Mouse (Mus musculus): ENCODE measurements around the gene Pigp.
"Not testable (repeated sequence)": the region's sequence is repeated elsewhere in the genome, so short reads cannot be mapped to it uniquely, and the experiment has no call there.

Pigp gene

DNA sequence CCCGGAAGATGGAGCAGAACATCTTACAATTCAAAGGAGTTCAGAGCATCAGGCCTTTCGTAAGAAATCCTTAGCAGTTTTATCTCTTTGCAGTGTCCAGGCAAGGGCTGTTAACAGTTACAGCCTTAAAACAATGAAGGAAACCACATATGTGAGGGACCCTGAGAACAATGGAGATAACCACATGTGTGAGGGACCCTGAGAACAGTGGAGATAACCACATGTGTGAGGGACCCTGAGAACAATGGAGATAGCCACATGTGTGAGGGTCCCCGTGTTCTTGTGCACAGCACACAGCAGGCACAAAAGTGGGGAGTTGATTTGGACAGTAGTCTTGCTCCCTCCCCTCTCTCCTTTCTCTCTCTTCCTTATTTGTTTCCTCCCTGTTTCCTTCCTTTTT, 13.6 kb downstream of the Pigp start:
- no peak for DNase-seq

DNA sequence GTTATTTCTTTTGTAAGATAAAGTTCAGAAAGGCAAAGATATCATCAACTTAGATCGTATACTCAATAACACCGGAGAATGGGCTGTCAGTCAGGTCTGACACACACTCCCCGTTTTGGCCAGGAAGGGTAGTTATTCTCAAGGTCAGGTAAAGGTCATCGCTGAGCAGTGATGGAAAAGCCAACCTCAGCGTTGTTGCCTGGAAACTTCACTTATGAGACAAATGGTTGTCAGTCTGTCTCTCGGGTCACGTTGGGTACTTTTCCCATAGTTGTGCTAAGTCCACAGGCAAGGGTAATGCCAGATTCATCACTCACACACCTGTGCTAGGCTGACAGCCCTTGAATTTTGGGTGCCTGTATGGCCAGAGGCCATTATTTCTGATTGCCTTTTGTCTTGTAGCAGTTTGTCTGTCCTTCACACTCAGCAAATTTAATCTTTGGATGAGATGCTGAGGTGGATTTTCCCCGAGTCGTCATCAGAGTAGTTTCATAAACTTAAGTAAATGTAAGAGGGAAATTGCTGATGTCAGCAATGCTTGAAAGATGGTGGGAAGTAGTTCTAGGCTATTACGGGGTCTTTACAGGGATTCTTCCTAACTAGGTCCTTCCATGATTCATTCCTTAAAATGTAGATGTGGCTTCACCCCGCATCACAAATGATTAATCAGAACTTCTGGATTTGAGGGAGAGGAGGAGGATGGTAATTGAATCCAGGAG, 14.7 kb downstream of the Pigp start:
- no peak for DNase-seq

DNA sequence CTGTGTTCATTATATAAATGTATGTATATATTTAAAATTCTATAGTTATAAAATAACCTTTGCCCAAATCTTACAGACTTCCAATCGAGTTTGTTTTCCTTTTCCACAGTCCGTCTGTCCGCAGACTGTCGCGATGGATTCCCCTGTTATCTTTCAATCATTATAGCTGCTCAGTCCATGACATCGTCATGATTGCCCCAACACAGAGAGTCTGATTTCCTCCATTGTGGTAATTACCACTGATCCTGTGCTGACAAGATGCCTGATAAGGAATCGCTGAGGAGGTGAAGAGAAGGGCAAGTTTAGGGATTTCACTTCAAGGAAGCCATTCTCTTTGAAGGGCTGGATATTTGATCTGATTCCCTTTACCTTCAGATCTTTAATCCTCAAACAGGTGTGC, 15.6 kb downstream of the Pigp start:
- DNase-seq: no peak

DNA sequence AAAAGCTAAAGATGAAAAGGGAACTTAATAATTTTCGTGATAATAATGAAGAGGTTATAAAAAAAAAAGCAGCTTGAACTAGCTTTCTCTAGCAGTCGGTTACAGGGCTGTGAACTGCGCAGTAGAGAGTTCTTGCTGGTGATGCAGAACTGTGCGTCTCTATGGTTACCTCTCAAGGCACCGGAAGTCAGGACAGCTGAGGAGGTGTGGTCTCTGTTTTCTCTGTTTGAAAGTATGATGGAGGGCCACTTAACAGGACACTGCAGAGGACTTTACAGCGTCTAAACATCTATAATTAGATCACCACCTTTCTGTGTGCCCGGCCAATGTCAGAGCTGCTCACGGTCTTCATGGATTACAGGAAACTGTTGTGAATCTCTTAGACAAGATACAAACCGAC, 17.2 kb downstream of the Pigp start:
- DNase-seq: peak; percentile 33

DNA sequence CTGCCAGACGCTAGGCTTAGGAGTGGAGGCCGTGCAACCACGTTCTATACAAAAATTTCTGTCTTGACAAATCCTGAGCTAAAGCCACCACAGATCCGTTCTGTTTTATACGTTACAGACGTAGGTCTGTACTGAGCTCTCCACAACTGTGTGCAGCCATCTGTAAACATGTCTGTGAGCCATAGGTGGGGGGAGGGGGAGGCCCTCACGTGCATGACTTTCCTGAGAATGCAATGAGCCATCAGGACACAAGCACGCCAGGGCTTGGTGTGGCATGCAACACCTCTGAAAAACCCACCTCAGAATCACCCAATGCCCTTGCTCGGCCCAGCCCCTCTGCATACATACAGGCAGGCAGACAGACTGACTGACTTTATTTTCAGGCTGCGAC, 21.4 kb downstream of the Pigp start:
- DNase-seq: peak; percentile 17 to 51

DNA sequence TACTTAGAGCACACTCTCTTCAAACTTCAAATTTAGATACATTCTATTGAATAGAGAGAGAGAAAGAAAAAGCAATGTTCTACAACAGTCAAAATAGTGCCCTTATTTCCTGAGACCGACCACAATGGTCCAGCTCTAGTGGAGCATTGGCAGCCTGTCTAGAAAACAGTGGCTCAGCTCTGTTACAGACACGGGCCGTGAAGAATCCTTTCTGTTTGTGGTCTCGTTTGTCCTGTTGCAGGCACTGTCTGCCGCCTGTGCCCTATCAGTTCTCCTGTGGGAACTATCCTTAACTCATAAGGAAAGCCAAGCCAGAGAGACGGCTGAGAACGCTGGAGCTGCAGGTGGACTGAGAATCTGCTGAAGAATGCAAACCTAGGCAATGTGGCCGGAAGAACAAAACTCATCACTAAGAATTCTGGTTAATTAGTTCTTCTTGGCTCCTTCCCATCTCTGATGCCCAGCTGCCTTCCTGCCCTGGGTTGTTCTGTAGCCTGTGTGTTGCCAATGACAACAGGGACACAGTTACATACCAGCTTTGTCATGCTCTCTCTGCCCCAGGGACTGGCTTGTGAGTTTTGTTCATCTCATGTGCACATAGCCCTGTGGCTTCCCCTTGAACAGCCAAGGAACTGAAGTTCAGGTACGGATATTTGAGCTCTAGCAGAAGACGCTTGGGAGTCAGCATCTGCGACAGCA, 21.9 kb downstream of the Pigp start:
- peak in 1 of 2 experiments; percentile 12 for DNase-seq

DNA sequence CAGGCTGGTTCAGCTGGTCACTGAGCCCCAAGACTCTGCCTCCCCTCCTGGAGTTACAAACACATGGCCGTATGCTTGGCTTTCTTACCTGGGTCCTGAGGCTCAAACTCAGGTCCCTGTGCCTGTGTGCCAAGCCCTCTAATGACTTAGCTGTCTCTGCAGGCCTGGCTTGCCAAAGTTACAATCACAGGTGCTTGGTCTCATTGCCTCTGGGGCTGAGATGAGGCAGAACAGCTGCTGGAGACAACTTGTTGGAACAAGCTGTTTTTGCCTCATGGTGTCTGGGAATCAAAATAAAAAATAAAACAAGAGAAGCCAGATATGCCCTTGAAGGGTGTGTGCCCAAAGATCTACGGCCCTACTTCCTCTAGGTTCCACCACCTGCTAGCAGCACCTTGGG, 22.9 kb downstream of the Pigp start:
- no peak for DNase-seq

DNA sequence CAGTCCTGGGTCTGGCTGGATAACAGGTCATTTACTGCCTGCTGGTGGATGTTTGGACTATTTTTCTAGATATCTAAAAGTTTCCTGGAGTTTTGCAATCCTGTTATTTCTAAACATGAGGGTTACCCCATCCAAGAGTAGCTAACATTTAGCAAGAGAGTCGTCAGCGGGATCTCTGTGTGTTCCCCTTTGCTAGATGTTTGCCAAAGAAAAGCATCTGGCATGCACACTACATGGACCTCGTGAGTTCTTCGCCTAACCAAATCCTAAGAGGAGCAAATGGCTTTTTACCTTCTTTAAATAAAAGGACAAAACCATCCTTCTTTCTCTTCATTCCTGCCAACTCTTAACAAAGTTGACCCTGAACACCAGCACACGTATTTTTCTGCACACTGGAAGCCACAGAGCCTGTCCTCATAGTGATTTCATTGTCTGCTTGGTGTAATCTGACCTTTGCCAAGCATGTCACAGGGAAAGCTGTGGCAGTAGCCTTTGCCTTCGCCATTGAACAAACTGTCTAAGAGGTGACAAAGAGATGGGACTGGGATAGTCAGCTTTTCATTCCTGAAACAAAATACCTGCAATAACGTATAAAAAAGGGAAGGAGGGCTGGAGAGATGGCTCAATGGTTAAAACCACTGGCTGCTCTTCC, 24.4 kb downstream of the Pigp start:
- DNase-seq: no peak

DNA sequence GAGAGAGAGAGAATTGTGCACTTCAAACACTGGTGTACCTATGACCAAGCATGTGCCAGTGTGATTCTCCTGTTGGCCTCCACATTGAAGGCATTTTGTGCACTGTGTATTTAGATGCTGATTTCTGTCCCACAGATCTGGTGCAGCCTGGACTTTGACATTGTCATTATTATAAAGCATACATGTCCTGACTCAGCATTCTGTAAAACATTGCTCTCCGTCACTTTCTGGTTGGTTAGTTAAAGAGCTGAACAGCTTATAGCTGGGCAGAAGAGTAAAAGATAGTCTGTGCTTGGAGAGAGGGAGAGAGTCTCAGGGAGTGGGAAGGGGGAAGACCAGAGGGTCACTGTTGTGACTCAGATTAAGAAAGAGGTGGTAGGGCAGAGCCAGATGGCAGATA, 25.9 kb downstream of the Pigp start:
- no peak for DNase-seq

DNA sequence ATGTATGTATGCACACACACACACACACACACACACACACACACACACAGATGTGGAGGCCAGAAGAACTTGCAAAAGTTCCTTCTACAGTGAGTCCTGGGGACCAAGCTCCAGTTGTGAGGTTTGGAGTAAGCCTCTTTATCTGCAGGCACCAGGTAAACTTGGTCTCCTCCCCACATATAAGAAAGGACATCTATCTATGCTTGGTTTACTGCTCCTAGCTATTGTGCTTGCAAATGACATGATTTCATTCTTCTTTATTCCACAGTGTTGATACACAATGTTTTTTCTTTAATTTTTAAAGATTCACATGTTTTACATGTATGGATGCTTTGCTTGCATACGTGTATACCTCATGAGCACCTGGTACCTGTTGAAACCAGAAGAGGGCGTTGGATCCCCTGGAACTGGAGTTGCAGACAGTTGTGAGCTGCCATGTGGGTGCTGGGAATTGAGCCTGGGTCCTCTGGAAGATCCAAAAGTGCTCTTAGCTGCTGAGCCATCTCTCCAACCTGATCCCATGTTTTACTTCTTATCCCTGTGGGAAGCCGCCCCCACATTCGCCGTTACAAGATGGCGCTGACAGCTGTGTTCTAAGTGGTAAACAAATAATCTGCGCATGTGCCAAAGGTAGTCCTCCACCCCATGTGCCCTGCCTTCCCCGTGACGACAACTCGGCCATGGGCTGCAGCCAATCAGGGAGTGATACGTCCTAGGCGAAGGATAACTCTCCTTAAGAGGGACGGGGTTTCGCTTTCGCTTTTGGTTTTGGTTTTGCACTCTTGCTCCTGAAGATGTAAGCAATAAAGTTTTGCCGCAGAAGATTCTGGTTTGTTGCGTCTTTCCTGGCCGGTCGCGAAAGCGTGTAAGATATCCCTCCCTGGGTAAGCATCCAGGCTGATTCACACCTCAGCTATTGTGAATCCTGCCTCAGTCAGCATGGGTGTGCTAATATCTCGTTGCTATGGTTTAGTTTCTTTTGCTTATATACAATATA, 32.2 kb downstream of the Pigp start:
- DNase-seq: not testable (repeated sequence)

DNA sequence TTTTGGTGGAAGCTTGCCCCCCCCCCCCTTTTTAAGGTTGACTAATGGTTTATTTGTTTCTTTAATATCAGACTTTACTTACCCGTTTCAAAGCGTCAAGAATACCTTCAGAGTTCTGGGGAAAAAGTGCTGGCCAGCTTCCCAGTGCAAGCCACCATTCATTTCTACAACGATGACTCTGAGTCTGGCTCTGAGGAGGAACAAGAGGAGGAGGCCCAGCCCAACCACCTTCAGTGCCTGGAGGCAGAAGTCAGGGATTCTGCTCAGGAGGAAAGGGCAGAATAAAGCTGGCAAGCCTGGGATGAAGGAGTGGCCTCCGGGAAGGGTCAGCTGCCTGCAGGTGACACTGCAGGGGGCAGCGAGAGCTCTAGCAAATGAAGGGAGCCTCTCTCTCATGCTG, 36.0 kb downstream of the Pigp start:
- peak in 1 of 2 experiments; percentile 10 for DNase-seq

DNA sequence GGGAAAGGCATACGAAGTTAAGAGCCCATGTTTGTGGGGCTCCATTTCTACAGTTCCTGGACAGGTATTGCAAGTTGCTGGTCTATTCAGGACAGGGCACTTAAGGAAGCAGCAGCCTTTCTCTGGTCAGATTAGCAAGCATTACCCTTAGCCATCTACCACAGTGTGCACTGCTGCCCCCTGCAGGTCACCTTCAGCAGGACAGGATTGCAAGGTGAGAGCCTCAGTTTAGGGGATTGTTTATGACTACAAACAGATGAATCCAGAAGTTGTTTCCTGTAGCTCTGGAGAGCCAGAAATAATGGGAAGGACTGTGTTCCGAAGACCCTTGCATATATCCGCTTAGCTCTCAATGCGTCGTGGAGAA, 39.8 kb downstream of the Pigp start:
- DNase-seq: peak; percentile 80 to 81

DNA sequence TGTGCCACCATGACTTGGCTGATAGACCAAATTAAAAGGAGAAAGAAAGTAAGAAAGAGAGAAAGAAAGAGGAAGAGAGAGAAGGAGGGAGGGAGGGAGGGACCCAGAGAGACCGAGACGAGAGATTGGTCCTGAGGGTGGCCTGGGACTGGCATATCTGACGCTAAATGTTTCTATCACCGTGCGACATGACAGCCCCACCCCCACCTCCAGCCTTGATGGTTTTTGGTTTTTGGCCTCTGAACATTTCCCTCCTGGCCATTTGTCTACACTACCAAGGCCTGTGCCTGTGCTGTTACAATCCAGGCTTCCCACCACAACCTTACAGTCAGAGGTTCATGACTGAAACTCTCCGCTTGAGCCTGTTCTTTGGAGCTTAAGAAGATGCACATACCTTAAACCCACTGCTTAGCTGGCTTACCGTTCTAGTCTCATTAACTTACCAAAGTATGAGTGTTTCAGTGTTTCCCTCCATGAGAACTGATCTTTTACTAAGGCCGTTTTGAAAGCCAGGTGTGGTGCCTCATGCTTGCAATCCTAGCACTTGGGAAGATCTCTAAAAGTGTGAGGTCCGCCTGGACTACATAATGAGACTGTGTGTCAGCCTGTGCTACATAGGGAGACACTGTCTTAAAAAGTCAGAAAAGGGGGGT, 40.3 kb downstream of the Pigp start:
- DNase-seq: no peak

DNA sequence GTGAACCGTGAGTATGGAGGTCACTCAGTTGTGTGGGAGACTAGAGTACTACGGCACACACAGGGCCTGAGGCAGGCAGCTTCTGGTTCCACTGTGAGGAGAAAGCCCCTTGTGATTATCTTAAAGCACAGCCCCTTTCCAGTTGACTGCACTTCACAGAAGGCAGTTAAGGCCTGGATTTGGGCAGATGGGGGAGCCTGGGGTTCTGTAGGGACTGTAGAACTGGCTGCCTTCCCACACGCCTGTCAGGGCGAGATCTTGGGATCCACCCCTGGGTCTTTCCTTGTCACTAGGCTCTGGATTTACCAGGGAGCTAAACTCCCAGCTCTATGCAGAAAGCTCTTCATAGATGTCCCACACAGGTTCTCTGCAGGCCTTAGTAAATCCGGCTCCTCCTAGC, 41.2 kb downstream of the Pigp start:
- DNase-seq: peak; percentile 16 to 31

DNA sequence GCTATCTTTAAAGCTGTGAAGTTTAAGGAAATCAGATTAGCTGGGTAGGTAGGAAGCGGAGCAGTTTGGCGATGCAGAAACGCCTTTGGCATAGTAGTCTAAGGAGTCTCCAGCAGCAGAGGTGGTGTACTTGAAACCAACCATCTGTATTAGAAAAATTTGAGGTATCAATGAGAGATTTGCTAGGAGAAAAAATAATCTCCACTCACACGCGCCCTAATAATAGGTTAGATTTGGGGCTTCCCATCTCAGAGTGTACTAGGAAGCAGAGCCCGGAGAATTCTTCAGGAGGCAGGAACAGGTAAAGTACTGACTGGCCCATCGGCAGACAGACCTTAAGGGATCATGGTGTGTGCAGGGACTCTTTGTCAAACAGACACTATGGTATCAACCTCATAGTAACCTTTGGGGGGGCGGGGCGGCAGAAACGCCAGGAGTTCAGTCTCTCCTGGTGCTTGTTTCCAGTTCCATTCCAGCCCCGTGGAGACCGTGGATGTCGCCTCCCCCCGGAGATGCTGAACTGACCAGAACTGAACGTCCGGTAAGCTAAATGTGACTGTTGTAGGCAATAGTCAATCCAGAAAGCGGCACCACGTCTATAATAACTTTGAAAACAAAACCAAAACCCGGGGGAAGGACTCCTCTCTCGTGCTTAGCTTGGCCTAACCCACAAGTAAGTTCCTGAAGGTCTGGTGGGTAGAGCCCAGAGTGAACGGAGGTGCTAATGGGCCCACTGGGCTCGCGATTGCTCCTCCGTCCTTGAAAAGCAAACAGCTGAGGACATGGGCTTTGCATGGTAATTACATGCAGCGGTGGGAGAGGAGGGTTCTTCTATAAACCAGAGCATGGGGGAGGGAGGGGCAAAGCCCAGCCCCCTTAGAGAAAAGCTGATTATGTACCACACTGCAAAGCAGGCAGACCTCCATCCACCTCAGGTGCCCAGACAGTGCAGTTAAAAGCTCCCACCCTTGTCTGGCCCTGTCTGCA, 42.5 kb downstream of the Pigp start:
- peak; percentile 30 to 39 for DNase-seq

DNA sequence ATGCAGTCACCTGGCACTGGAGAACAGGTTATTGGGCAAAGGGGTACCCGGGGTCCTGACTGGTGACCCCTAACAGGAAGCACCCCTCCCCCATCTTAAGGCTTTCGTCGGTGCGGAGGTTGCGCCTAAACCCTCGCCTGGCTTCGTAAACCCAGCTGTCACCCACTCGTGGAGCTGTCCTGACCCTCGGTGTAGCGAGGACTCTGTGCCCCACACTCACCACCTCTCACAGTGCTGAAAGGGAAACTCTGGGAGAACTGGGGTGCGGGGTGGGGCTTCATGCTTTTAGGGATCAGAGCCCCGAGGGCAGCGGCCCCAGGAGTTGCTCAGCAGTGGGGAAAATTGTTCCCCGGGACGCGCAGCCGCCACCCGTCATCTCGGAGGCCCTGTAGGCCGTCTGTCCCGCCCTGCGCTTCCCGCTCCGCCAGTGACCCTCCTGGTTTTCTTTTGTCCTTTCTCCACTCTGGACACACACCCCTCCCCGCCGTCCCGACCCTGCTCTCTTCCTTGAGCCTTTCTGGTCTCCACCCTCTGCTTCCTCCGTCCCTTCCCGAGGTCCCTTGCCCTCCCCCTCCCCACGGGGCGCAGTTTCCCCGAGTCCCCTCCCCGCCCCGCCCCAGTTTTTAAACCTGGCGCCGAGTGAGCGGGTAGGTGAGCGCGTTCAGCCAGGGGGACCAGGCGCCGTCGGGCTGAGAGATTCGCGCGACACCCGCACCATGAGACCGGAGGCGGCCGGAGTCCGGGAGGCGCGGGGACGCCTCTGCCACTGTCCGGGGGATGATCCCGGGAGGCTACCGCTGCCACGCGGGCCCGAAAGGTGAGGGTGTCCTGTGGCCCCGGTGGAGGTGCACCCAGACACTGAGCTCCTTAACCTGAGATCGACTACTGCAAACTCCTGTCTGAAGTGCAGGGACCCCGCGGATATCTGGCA, 43.6 kb downstream of the Pigp start, which contains the start of gene Ripply3:
Gene Ripply3, plus strand, starts transcription at position 640 of the 931 bp plus-strand sequence.
- DNase-seq: peak; percentile 71 to 83

DNA sequence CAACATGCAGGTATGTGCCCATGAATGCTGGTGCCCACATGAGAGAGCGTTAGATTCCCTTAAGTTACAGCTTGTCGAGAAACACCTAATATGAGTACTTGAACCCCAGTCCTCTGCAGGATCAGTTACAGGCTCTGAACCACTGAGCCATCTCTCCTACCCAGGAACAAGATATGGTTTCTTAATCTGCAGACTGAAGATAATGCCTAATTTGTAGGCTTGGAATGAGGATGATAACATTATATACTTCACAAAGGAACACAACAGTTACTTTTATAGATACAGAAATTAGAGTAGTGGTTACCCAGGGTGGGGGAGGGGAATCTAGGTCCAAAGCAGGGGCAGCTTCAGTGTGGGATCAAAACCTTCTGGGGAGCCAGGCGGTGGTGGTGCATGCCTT, 45.6 kb downstream of the Pigp start:
- DNase-seq: no peak

DNA sequence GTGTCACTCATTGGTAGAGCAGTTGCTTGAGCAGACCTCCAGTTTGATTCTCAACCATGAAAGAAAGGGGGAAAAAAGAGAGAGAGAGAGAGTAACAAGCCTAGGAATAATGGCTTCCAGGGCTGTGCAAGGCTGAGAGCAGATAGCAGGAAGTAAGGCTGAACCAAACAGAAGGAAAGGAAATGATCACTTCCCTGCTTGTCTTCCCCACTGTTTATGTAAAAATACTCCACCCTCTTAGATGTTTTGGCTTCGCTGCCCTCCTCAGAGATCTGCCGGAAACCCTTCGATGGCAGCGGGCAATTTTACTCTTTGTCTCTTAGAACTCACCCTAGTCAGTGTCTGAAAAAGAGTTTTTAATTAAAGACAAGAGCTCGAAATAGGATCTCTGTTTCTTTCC, 48.0 kb downstream of the Pigp start:
- no peak for DNase-seq

DNA sequence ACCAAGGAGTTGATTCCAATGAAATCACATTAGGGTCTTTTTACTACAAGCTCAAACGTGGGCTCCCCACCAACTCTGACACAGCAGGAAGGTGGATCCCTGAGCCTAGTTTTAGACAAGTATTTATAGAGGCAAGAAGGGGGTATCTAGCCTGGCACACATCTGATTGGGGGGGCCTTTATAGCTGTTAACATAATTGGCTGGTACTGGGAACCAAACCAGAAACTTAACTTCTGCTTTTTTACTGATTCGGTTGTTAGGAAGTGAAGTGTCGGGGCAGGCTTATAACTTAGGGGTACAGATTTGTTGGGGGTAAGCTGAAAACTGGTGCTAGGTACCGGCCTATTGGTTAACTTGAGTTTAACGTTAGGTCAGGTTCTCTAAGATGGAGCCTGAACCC, 51.4 kb downstream of the Pigp start:
- no peak for DNase-seq

DNA sequence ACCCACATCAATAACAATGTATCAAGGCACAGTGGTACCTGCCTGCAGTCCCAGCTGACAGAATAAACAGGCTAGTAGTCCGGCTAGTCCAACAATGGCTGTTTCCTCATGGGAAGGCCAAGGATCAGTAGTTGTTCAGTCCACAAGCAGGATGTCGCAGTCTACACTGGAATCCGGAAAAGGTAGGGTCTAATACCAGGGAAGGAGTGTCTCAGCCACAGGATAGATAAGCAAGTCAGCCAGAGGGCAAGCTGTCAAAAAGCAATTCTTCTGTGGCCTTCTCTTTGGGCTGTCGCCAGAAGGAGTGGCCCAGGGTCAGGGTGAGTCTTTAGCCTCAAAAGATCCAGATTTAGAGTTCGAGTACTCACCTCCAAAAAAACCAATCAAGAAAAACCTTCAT, 53.9 kb downstream of the Pigp start:
- DNase-seq: peak; percentile 37 to 61

Measured in kidney, postnatal 4 days (tissue).